Mouse (Mus musculus) hindbrain, embryonic 16.5 days (tissue): ENCODE data around the gene Pfkl. TPM values are rescaled to one million over a fixed set of nuclear protein-coding genes. Genes with fewer than 3 reads are reported as not detected.
"Not testable (repeated sequence)": the region's sequence is repeated elsewhere in the genome, so short reads cannot be mapped to it uniquely, and the experiment has no call there.

Source experiments
- ATAC-seq: fragments of 200-750 bp; cut with Nextera tagmentation; 2 replicates; pipeline ENCODE4 v1.8.0; 2017; ENCODE audit warnings: moderate TSS enrichment, moderate library complexity
- H3K27ac ChIP-seq: fragments of 300-500 bp; sonication (generic); 2 replicates; pipeline ENCODE4 v1.5.1; 2014; ENCODE audit warnings: low read depth, mild to moderate bottlenecking, control low read depth, low read length, moderate library complexity
- H3K27me3 ChIP-seq: fragments of 300-500 bp; sonication (generic); replicated peaks from 2 replicates; pipeline ENCODE4 v1.6.1; 2014; ENCODE audit warnings: low read length; ENCODE audit not compliant: control insufficient read depth, insufficient read depth
- H3K36me3 ChIP-seq: fragments of 300-500 bp; sonication (generic); 2 replicates; pipeline ENCODE4 v1.6.1; 2014; ENCODE audit warnings: mild to moderate bottlenecking, low read length, moderate library complexity, mixed read lengths; ENCODE audit not compliant: control insufficient read depth, insufficient read depth
- H3K4me1 ChIP-seq: fragments of 300-500 bp; sonication (generic); 2 replicates; pipeline ENCODE4 v1.6.1; 2014; ENCODE audit warnings: low read depth, low read length; ENCODE audit not compliant: control insufficient read depth, insufficient read depth
- H3K4me2 ChIP-seq: fragments of 300-500 bp; sonication (generic); 2 replicates; pipeline ENCODE4 v1.6.1; 2014; ENCODE audit warnings: mild to moderate bottlenecking, low read length, control low read depth, moderate library complexity
- H3K4me3 ChIP-seq: fragments of 300-500 bp; sonication (generic); 2 replicates; pipeline ENCODE4 v1.5.1; 2014; ENCODE audit warnings: mild to moderate bottlenecking, low read length, control low read depth, moderate library complexity
- H3K9ac ChIP-seq: fragments of 300-500 bp; sonication (generic); 2 replicates; pipeline ENCODE4 v1.6.1; 2014; ENCODE audit warnings: low read depth, mild to moderate bottlenecking, control low read depth, low read length, moderate library complexity
- H3K9me3 ChIP-seq: fragments of 300-500 bp; sonication (generic); 2 replicates; pipeline ENCODE4 v1.6.1; 2014; ENCODE audit warnings: mild to moderate bottlenecking, low read length, moderate library complexity; ENCODE audit not compliant: control insufficient read depth
- WGBS: fragments of 180-500 bp; shearing (Covaris S2); extraction: QIAGEN DNeasy Blood & Tissue Kit; methylation state at CpG from one replicate; pipeline ENCODE4 v1.1.7; 2014; 5-methylcytosine and 5-hydroxymethylcytosine counted together
- polyA plus RNA-seq: library from polyadenylated mRNA; unstranded; fragments of >200 nt; fragmentation: Nextera tagmentation; extraction: Ambion mirVana; gene quantifications from 2 replicates; pipeline ENCODE4 v1.2.1, GENCODE M21; 2015

The Pfkl gene
- polyA plus RNA-seq, 1 experiment from 2014 or later, result 140 TPM

DNA sequence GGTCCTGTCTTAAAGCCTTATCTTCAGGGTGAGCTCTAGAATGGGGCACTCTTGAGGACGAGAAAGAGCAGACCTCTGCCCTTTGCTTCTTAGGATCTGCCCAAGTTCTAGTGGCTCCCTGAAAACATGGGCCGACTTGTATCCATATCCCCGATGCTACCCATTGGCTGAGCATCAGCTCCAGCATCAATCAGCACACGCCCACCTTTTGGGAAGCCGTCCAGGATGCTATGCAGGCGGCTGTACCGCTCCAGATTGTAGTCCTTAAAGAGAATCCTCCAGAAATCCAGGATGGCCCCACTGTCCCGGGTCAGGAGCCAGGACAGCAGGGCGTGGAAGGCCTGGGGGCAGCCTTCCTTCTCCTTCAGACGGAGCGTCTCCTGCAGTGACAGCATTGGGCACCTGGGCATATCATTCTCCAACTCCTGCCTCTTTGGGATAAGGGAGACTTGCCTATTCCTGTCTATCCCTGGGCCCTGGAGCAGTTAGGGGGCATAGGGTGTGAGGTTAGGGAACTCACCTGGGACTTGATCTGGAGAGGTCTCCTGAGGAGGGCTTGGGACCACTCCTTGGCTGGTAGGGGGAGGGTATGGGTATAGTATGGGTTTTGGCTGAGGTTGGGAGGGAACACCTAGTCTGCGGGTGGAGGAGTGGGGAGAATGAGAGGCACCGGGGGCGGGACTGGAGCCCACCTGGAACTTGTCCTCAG lies 33.0 kb upstream of the Pfkl start:
- Histone ChIP-seq H3K9me3 (no peaks in the 10 kb centered on the region), H3K27me3 (no peaks in the 10 kb centered on the region), H3K4me2 (peak overlapping the region; percentile 60), H3K36me3 (no peaks in the 10 kb centered on the region), H3K4me1 (peaks cover 4% of the 10 kb centered on the region), H3K9ac (peak overlapping the region; percentile 50; the same call in 1 of the 2 replicates), H3K27ac (no peak overlapping the region), H3K4me3 (peak overlapping the region; percentile 33)
- ATAC-seq, result peak; percentile 40; the same call in 1 of the 2 replicates
- WGBS, result 60% methylated on average over 14 of the region's 14 CpGs

GRCm38 (mm10) chr10:78042096-78042495 lies 32.2 kb upstream of the Pfkl start:
- no peak overlapping the region for H3K4me2 ChIP-seq
- H3K36me3 ChIP-seq, result no peaks in the 10 kb centered on the region
- no peak overlapping the region for H3K27ac ChIP-seq
- 76% methylated on average over 7 of the region's 7 CpGs for WGBS
- peaks cover 4% of the 10 kb centered on the region for H3K4me1 ChIP-seq
- H3K27me3 ChIP-seq, result no peaks in the 10 kb centered on the region
- no peaks in the 10 kb centered on the region for H3K9me3 ChIP-seq
- no peak overlapping the region for H3K4me3 ChIP-seq
- no peak overlapping the region for H3K9ac ChIP-seq
- no peak for ATAC-seq

DNA sequence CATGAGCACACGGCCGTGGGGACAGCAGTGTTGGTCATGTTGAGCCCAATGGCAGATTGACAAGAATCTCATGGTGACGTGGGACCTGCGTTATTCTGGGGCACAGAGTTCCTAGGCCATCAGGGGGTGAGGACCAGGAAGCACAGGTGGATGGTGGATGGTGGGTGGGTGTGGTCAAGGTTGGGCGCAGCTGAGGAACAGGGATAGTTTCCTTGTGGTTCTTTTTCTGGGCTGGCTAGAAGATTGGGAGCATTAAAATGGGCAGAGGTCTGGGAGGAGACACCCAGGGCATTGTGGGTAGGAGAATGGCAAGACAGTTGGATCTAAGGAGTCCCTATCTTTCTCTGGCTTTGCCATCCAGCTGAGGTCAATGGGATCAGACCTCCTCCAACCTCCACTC lies 31.8 kb upstream of the Pfkl start, which contains the start of gene Dnmt3l:
Gene Dnmt3l (plus strand): TSS at position 301 of the 400 bp plus-strand sequence.
- H3K4me3 ChIP-seq, result no peak within 1 kb of the TSS
- no peak within 1 kb of the TSS for H3K4me2 ChIP-seq
- ATAC-seq, result no peak
- WGBS, result 92% methylated on average over 5 of the region's 5 CpGs
- H3K9ac ChIP-seq, result no peak within 1 kb of the TSS
- peaks cover 4% of the 10 kb centered on the region for H3K4me1 ChIP-seq
- H3K9me3 ChIP-seq, result no peaks in the 10 kb centered on the region
- H3K27me3 ChIP-seq, result no peaks in the 10 kb centered on the region
- no peak within 1 kb of the TSS for H3K27ac ChIP-seq
- H3K36me3 ChIP-seq, result no peaks in the 10 kb centered on the region

DNA sequence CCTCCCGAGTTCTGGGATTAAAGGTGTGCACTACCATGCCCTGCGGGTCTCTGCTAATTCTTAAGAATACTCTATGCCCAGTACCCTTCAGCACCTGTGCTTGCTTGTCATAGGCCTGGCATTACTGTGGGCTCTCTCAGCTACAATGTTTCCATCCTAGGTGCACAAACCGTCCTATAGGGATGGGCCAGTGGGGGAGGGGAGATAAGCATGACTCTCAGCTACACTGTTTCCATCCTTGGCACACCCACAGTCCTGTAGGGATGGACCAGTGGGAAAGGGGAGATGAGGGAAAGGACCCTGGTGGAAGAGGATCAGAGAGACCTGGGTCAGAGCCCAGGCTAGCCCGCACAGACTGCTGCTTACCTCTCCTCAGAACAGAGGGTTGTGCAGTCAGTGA lies 27.3 kb upstream of the Pfkl start:
- Histone ChIP-seq H3K27ac (no peak overlapping the region), H3K9me3 (no peaks in the 10 kb centered on the region), H3K27me3 (no peaks in the 10 kb centered on the region), H3K4me3 (no peak overlapping the region), H3K4me1 (no peaks in the 10 kb centered on the region), H3K9ac (no peak overlapping the region), H3K4me2 (no peak overlapping the region), H3K36me3 (no peaks in the 10 kb centered on the region)
- no peak for ATAC-seq
- WGBS, result 88% methylated on average over 4 of the region's 4 CpGs

DNA sequence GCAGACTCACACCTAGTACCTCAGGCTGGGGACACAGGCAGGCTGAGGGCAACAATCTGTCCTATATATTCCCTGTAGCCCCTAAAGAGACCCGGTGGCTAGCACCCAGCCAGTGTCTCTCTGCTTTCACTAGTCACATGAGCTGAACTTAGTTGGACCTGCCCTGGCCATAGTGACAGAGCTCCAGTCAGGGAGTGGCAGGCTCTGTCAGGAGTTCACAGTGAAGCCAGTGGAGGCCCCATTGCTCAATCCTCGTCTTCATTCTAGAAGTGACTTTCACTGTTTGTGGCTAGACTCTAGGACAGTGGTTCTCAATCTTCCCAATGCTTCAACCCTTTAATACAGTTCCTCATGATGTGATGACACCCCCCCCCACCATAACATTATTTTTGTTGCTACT lies 22.1 kb upstream of the Pfkl start:
- WGBS, result 83% methylated on average over 2 of the region's 2 CpGs
- Histone ChIP-seq H3K9ac (no peak overlapping the region), H3K36me3 (no peaks in the 10 kb centered on the region), H3K4me3 (no peak overlapping the region), H3K27me3 (no peaks in the 10 kb centered on the region), H3K27ac (no peak overlapping the region), H3K4me2 (no peak overlapping the region), H3K4me1 (no peaks in the 10 kb centered on the region), H3K9me3 (no peaks in the 10 kb centered on the region)
- ATAC-seq, result no peak

DNA sequence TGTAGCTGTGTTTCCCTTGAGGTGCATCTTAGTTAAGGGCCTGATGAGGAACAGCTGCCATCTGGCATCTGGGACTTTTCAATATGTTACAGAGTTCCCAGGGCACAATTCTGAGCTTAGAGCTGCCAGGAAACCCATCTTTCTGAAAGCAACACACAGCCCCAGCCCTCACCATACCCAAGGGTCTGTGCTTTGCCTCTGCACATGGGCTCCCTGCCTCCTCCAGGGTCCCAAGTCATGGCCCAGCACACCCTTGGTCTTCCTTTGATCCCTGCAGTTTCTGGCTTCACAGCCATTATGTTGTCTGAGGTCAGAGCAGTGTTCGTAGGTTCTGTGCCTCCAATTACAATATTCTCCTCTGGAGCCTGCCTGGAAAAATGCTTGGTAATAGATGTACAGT lies 19.2 kb upstream of the Pfkl start:
- 73% methylated on average over 1 of the region's 1 CpGs for WGBS
- H3K27ac ChIP-seq, result no peak overlapping the region
- H3K9me3 ChIP-seq, result no peaks in the 10 kb centered on the region
- no peak overlapping the region for H3K4me3 ChIP-seq
- H3K4me2 ChIP-seq, result no peak overlapping the region
- no peaks in the 10 kb centered on the region for H3K27me3 ChIP-seq
- ATAC-seq, result peak; percentile 55
- no peaks in the 10 kb centered on the region for H3K4me1 ChIP-seq
- H3K9ac ChIP-seq, result no peak overlapping the region
- no peaks in the 10 kb centered on the region for H3K36me3 ChIP-seq

DNA sequence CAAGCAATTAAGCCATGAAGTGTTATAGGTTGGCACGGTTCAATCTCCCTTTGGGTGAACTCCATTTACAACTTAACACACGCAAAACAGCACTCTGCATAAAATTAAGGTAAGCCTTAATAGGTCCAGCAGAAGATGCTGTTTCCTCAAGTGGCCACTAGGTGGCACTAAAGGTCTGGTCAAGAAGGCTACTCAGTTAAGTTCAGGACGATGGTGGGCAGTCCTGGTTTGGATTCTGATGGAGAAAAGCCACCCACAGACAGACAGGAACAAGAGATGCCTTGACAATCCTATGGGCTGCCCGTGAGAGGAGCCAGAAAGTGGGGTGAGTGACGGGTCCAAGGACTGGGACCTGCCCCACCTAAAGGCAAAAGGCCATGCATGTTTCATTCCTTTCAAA lies 18.2 kb upstream of the Pfkl start:
- no peaks in the 10 kb centered on the region for H3K36me3 ChIP-seq
- no peaks in the 10 kb centered on the region for H3K9me3 ChIP-seq
- no peaks in the 10 kb centered on the region for H3K4me1 ChIP-seq
- 6% methylated on average over 5 of the region's 5 CpGs for WGBS
- no peak overlapping the region for H3K4me2 ChIP-seq
- peak; percentile 89 for ATAC-seq
- H3K4me3 ChIP-seq, result no peak overlapping the region
- H3K27ac ChIP-seq, result no peak overlapping the region
- H3K9ac ChIP-seq, result no peak overlapping the region
- H3K27me3 ChIP-seq, result no peaks in the 10 kb centered on the region

DNA sequence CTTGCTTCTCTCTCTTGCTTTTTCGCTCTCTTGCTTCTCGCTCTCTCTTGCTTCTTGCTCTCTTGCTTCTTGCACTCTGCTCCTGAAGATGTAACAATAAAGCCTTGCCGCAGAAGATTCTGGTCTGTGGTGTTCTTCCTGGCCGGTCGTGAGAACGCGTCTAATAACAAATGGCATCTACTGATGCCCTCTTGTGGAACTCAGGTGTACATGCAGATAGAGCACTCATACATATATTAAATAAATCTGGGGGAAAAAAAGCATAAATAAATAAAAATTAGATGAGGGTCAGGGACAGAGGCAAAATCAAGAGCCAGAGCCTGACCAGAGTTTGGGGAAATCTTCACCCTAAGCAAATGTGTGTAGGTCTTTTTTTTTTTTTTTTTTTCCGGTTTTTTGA lies 15.6 kb upstream of the Pfkl start:
- not testable (repeated sequence) for H3K9ac ChIP-seq, H3K4me3 ChIP-seq, ATAC-seq, H3K4me2 ChIP-seq, H3K9me3 ChIP-seq, H3K27ac ChIP-seq, H3K36me3 ChIP-seq, H3K4me1 ChIP-seq, H3K27me3 ChIP-seq
- 76% methylated on average over 6 of the region's 8 CpGs for WGBS

DNA sequence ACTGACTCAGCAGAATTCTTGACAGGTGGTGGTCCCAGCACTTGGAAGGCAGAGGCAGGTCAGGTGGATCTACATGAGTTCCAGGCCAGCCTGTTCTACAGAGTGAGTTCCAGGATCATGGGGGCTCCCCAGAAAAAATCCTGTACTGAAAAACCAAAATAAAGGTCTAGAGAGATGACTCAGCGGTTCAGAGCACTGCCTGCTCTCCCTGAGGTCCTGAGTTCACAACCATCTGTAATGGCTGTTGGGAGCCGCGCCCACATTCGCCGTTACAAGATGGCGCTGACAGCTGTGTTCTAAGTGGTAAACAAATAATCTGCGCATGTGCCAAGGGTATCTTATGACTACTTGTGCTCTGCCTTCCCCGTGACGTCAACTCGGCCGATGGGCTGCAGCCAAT lies 10.1 kb upstream of the Pfkl start:
- H3K4me1 ChIP-seq, result not testable (repeated sequence)

More for the DNA sequence above, 10.1 kb upstream of the Pfkl start:
- not testable (repeated sequence) for H3K4me3 ChIP-seq, H3K27ac ChIP-seq, H3K9me3 ChIP-seq, ATAC-seq, H3K4me2 ChIP-seq, H3K9ac ChIP-seq, H3K36me3 ChIP-seq, H3K27me3 ChIP-seq
- WGBS, result 95% methylated on average over 6 of the region's 11 CpGs
